Mouse (Mus musculus): Measurements from ENCODE around the gene Slco4c1. TPM values are rescaled to one million over a fixed set of nuclear protein-coding genes. Genes with fewer than 3 reads are reported as not detected.

Gene Slco4c1
- total RNA-seq (2021): not detected
- long read RNA-seq, experiment 1: 0 reads
- long read RNA-seq, experiment 2: 0 reads

DNA sequence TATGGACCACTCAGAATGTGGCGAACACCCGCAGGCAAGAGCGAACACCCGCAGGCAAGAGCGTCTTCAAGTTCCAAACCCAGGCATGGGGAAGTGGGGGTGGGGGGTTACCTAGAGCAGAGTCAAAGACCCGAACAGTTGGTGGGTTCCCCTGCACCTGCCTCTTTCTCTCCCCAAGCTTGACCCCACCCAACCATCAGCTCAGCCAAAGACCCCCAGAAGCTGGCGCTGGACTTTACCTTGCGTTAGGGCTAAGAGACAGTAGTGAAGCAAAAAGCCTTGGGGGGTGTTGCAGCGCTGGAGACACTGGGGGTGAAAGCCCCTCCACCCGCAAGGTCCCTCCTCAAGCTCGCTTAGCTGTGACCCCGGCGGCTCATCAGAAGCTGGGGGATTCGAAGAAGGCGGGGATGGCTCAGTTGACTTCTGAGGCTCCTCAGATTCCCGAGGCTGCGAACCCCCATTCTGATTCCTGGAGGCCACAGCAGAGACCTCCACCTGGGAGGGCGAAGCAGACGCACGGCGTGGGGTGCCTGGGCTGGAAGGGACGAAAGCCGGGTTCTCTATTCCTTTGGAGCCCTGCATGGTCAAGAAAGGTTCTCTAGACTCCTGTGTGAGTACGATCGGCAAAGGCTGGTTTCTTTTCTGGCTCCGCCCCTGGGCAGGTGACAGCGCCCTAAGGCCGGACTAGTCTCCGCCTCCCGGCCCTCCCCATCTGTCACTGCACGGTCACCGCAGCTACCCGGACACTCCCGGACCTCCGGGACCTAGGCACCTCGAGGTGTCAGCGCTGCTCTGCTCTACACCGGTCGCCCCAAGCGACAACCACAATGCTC is at the start of gene Slco4c1:
Gene Slco4c1 (minus strand): TSS at position 644 of the 833 bp plus-strand sequence.
- intact Hi-C loops (cut with DNase I): no loop called here
- DNase-seq: no peak
- TF ChIP-seq CTCF (IDR thresholded peaks at IDR 0.05): no peak
- Histone ChIP-seq H3K4me3 (peak within 1 kb of the TSS; percentile 58), H3K27ac (no peak within 1 kb of the TSS)

DNA sequence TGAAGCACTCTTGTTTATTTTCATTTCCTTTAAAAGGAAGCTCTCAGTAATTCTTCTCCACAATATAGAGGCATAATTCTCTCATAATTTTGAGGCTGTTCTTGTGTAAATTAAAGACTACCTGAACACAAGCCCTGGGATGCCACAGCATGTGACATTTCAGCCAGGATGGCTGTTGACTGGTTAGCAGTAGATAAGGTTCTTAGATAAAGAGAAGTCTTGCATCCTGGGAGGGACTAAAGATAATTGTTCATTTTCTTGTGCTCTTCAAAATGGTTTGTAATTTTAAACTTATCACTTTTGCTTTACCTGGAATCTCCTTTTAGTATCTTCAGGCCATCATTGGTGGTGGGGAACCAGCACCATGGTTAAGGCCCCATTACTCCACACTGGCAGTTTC is 45.4 kb upstream of the Slco4c1 start:
- TF ChIP-seq CTCF (IDR thresholded peaks at IDR 0.05): no peak
- intact Hi-C loops (cut with DNase I): no loop called here
- DNase-seq: no peak
- H3K27ac ChIP-seq: no peak overlapping the region
- H3K4me3 ChIP-seq: no peak overlapping the region

DNA sequence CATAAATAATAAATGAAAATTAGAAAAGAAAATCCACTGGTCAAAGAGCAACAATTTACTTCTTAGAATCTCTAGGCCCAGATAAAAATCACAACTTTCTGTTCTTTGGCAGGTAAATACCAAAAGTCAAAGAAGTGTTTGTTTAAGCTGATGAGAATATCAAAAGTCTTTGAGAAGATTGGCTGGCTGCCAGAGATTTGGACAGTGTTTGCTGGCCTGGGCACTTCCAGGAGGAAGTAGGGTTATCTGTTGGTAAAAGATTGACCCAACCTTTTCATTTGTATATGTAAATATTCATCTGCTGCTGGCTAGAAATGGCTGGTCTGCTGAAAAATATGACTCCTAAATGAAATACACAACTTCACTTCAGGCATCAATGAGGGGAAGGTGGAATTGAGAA is 11.8 kb upstream of the Slco4c1 start:
- intact Hi-C loops (cut with DNase I): no loop called here
- Histone ChIP-seq H3K27ac (no peak overlapping the region), H3K4me3 (no peak overlapping the region)
- TF ChIP-seq CTCF (IDR thresholded peaks at IDR 0.05): no peak
- DNase-seq: no peak

DNA sequence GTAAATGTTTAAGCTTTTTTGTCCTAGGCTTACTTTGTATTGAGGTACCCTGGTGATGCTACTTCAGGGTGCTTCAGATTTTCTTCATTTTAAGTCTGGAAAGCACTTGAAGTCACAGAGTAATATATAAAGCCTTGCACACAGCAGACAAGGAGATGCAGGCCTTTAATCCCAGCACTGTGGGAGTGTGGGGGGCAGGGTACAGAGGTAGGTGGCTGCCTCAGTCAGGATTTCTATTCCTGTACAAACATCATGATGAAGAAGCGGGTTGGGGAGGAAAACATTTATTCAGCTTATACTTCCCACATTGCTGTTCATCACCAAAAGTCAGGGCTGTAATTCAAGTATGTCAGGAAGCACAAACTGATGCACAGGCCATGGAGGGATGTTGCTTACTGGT is 6.6 kb upstream of the Slco4c1 start:
- intact Hi-C loops (cut with DNase I): no loop called here
- TF ChIP-seq CTCF (IDR thresholded peaks at IDR 0.05): no peak
- no peak for DNase-seq
- no peak overlapping the region for H3K4me3 ChIP-seq
- H3K27ac ChIP-seq: no peak overlapping the region

DNA sequence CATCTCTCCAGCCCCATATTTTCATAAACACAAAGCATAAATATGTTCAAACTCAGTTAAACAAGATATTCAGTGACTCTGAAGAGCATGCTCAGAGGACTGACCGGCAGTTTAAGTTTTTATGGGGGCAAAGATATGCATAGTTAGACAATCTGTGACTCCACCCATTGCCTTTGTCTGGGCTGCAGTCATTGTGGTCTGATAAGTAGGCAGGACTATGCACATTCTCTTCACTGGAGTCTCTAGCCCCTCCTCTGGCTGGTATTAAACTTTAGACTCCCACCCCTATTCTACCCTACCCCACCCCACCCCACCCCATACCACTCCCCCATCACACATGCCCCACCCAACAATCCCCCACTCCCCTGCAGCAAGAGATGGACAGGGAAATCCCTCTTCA is 4.1 kb upstream of the Slco4c1 start:
- no peak for DNase-seq
- H3K27ac ChIP-seq: no peak overlapping the region
- H3K4me3 ChIP-seq: no peak overlapping the region
- TF ChIP-seq CTCF (IDR thresholded peaks at IDR 0.05): no peak
- intact Hi-C loops (cut with DNase I): no loop called here

DNA sequence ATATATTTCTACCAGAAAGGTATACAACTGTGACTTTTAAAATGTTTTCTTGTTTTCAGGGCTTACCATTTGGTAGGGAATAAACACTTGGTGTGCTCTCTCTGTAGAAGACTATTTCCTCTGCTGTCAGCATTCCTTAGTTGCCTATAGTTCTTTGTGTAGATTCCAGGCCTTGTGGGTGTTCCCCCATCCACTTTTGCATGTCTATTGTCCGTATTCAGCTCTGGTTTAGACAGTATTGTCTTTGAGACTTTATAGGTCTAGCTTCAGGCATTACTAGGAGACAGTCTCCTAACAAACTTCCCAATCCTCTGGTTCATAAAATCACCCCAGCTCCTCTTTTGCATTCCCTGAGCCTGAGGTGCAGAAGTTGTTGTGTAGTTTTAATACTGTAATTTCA is 2.7 kb upstream of the Slco4c1 start:
- intact Hi-C loops (cut with DNase I): no loop called here
- Histone ChIP-seq H3K27ac (no peak overlapping the region), H3K4me3 (no peak overlapping the region)
- TF ChIP-seq CTCF (IDR thresholded peaks at IDR 0.05): no peak
- no peak for DNase-seq

DNA sequence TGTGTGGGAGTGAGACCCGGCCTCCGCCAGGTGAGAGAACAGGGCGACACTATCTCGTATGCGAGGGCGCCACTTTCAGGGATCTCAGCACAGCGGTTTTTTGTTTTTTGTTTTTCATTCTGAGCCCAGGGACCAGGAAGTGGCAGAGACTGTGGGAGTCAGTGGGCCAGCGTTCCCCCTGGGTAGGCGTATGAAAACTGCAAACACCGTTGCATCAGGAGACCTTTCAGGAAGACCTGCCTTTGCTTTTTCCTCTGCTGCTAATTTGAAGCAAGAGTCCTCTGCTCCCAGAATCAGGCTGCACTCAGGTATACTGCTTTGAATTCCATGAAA is 356 bp upstream of the Slco4c1 start:
- no peak for TF ChIP-seq CTCF (IDR thresholded peaks at IDR 0.05)
- DNase-seq: no peak
- intact Hi-C loops (cut with DNase I): no loop called here
- Histone ChIP-seq H3K4me3 (peak overlapping the region; percentile 58), H3K27ac (no peak overlapping the region)

DNA sequence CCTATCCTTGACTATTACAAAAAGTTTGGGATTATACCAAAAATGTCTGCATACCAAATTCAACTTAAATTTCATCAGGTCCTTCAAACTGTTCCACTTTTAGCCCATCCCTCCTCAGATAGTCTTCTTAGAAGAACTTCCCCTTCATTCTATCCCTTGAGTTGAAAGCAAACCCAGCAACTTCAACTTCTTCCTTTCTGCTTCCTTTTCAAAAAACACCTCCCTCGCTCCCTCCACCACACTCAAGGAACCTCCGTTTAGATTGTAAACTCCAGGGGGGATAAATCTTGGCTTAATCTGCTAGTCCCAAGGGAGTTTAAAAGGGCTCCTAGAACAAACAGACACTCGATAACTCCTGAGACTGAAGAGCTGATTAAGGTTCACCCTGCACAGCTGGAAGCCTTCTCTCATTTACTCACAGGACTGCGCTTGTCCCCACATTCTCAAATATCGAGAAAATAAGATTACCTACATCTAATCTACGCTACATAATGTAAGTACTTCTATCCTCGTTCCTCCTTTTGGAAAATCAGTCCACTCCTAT is 1.1 kb downstream of the Slco4c1 start:
- intact Hi-C loops (cut with DNase I): no loop called here
- TF ChIP-seq CTCF (IDR thresholded peaks at IDR 0.05): no peak
- DNase-seq: no peak
- H3K4me3 ChIP-seq: no peak overlapping the region
- H3K27ac ChIP-seq: no peak overlapping the region

DNA sequence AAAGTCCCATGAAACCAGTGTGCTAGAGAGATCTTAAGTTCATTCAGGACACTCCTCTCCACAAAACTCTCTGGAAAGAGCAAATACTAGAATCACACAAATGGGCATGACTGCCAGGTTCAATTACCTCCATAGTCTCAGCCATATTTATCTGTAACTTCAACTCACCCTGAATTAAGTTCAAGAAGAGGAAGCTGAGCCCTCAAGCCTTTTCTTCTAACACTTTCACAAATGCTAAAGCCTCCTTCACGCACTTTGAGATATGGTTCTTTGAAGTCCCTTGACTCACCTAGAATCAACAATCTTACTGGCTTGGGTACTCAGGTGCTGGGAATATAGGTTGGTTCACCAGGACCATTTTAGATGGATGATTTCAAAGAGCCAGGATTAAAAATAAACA is 3.2 kb downstream of the Slco4c1 start:
- intact Hi-C loops (cut with DNase I): no loop called here
- no peak overlapping the region for H3K27ac ChIP-seq
- no peak for DNase-seq
- no peak for TF ChIP-seq CTCF (IDR thresholded peaks at IDR 0.05)
- no peak overlapping the region for H3K4me3 ChIP-seq

DNA sequence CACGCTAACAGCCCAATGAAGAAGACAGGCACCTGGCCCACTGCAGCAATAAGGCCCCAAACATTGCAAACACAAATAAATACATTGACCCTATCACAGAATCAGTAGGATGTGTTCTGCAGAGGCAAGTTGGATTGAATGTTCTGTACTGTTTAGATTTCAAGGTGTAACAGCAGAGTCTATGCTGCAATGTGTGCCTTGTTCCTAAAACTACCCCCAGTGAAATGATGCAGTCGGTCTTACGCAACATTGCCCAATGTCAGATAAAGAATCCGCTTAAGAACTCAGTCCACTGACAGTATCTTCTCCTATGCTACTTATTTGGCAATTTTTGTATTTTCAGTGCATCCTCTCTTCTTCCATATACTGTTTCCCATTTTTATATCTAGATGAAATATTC is 6.0 kb downstream of the Slco4c1 start:
- intact Hi-C loops (cut with DNase I): no loop called here
- Histone ChIP-seq H3K4me3 (no peak overlapping the region), H3K27ac (no peak overlapping the region)
- no peak for DNase-seq
- no peak for TF ChIP-seq CTCF (IDR thresholded peaks at IDR 0.05)

DNA sequence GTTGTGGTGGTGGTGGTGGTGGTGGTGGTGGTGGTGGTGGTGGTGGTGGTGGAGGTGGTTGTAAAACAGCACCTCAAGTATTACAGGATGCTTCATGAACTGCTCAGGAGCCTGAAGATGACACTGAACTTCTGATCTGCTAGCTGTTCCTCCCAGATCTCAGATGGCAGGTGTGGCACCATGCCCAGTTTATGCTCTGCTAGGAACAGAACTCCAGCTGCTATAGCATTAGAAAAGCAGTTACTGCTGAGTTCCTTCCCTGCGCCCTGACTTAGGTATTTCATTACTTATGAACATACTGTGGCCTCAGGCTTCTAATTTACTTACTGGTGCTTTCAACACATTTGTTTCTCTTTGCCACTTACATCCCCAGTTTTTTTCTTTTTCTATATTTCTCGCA is 7.9 kb downstream of the Slco4c1 start:
- no peak overlapping the region for H3K27ac ChIP-seq
- no peak overlapping the region for H3K4me3 ChIP-seq
- no peak for TF ChIP-seq CTCF (IDR thresholded peaks at IDR 0.05)
- intact Hi-C loops (cut with DNase I): no loop called here
- no peak for DNase-seq

DNA sequence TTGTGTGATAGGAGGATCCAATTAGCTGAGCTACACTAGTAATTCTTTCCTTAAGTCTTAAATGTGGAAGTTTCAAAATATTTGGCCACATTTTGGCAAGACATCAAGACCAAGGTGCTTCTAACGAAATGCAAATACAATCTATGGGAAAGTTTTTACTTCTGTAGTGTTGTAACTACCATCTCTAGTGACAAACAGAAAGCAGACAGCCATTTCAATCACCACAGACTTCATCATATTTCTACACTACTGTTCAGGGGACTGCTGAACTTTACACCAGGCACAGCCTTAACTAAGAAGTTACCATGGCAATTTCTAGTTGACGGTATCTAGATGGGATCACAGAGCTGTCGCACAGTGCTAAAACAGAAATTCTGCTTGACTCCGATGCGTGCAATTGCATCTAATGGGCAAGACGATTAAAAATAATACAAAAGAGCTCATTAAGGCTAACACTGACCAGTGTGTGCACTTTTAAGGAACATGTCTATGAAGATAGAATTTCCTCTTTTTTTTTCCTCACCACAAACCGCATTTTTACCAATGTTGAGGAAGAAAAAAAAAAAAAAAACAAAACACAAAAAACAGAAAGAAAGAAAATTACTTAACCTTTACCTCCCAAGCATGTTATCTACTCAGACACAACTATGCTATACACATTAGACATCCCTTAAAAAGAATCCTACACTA is 11.8 kb downstream of the Slco4c1 start:
- no peak overlapping the region for H3K27ac ChIP-seq
- DNase-seq: no peak
- intact Hi-C loops (cut with DNase I): no loop called here
- no peak for TF ChIP-seq CTCF (IDR thresholded peaks at IDR 0.05)
- no peak overlapping the region for H3K4me3 ChIP-seq

DNA sequence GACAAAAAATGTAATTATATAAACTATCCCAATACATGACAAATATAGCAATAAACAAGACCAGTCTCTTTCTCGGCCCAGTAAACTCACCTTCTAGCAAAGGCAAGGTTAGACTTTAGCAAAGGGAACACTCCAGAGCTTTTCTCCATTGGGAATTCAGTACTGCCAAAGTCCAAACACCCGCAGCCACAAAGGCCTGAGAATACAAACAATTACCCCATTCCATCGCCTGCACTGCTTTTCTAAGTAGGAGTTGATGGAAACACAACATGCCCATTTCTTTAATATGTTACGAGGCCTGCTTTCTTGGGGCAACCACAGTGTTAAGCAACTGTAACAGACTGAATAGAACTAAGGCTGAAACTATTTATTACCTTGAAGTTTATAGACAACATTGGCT is 18.4 kb downstream of the Slco4c1 start:
- DNase-seq: no peak
- no peak for TF ChIP-seq CTCF (IDR thresholded peaks at IDR 0.05)
- no peak overlapping the region for H3K27ac ChIP-seq
- intact Hi-C loops (cut with DNase I): no loop called here
- H3K4me3 ChIP-seq: no peak overlapping the region

All from gastrocnemius, adult 2 months (tissue).